Mouse (Mus musculus): ENCODE data around the gene Me3.

- TF ChIP-seq CTCF (IDR thresholded peaks at IDR 0.05) (no peak), EP300 (IDR thresholded peaks at IDR 0.05) (no peak)
Measured at GRCm38 (mm10) chr7:89852158-89853095, 220.2 kb downstream of the Me3 start.

All from lung, postnatal 0 days (tissue).